Mouse (Mus musculus) bone marrow, adult 2 months (tissue): Measurements from ENCODE around the gene Oxct2b. TPM values are rescaled to one million over a fixed set of nuclear protein-coding genes. Genes with fewer than 3 reads are reported as not detected.
"Not testable (repeated sequence)": the region's sequence is repeated elsewhere in the genome, so short reads cannot be mapped to it uniquely, and the experiment has no call there.

Source experiments
- H3K27ac ChIP-seq: fragments of 200-500 bp; 2 replicates; pipeline ENCODE4 v1.5.1; 2012; ENCODE audit warnings: low read depth, mild to moderate bottlenecking, control low read depth, inconsistent platforms, low read length; ENCODE audit not compliant: control insufficient read depth, poor library complexity, insufficient read depth
- H3K4me1 ChIP-seq: fragments of 200-500 bp; 2 replicates; pipeline ENCODE4 v1.6.1; 2011; ENCODE audit warnings: low read length; ENCODE audit not compliant: control insufficient read depth, insufficient read depth
- H3K4me3 ChIP-seq: fragments of 200-500 bp; replicated peaks from 2 replicates; pipeline ENCODE3; 2011; ENCODE audit warnings: mild to moderate bottlenecking, low read depth, low read length, control low read depth; ENCODE audit not compliant: control insufficient read depth
- CTCF ChIP-seq: fragments of 200-500 bp; IDR thresholded peaks from 2 replicates; pipeline ENCODE4 v1.5.1; 2011; ENCODE audit warnings: low read length, control low read depth; ENCODE audit not compliant: control insufficient read depth, insufficient read depth
- POLR2A ChIP-seq: fragments of 200-500 bp; IDR thresholded peaks from 2 replicates; pipeline ENCODE4 v1.6.1; 2011; ENCODE audit warnings: low read depth, mild to moderate bottlenecking, control low read depth, low read length, borderline replicate concordance; ENCODE audit not compliant: control insufficient read depth
- WGBS: fragments of 180-500 bp; shearing (Covaris S2); methylation state at CpG from one replicate; pipeline ENCODE4 v1.1.7; 2018; 5-methylcytosine and 5-hydroxymethylcytosine counted together
- polyA plus RNA-seq: library from polyadenylated mRNA; stranded (reverse); fragments of >200 nt; gene quantifications from 2 replicates; pipeline ENCODE4 v1.2.4, GENCODE M21; 2011; ENCODE audit warnings: low replicate concordance; ENCODE audit not compliant: missing spikeins, insufficient read depth, insufficient read length

The Oxct2b gene
- polyA plus RNA-seq, 1 experiment: not detected

GRCm38 (mm10) chr4:123085290-123085689 lies 30.8 kb upstream of the Oxct2b start:
- no peak overlapping the region for H3K4me3 ChIP-seq
- H3K4me1 ChIP-seq: no peaks in the 10 kb centered on the region; the same call in 1 of the 2 replicates
- TF ChIP-seq CTCF: no peak
- TF ChIP-seq POLR2A: no peak
- 87% methylated on average over 2 of the region's 2 CpGs for WGBS
- H3K27ac ChIP-seq: no peak overlapping the region

GRCm38 (mm10) chr4:123086381-123086780 lies 29.7 kb upstream of the Oxct2b start:
- H3K4me3 ChIP-seq: no peak overlapping the region
- no peaks in the 10 kb centered on the region; the same call in 1 of the 2 replicates for H3K4me1 ChIP-seq
- WGBS: 81% methylated on average over 4 of the region's 4 CpGs
- H3K27ac ChIP-seq: no peak overlapping the region
- TF ChIP-seq POLR2A: no peak

GRCm38 (mm10) chr4:123092621-123093020 lies 23.4 kb upstream of the Oxct2b start:
- WGBS: 71% methylated on average over 5 of the region's 5 CpGs
- TF ChIP-seq CTCF: no peak
- no peak for TF ChIP-seq POLR2A
- Histone ChIP-seq H3K4me3 (no peak overlapping the region), H3K27ac (no peak overlapping the region), H3K4me1 (no peaks in the 10 kb centered on the region)

GRCm38 (mm10) chr4:123093064-123093776 lies 22.8 kb upstream of the Oxct2b start:
- no peak overlapping the region for H3K4me3 ChIP-seq
- no peak overlapping the region for H3K27ac ChIP-seq
- 60% methylated on average over 17 of the region's 17 CpGs for WGBS
- TF ChIP-seq CTCF: no peak
- no peak for TF ChIP-seq POLR2A
- H3K4me1 ChIP-seq: no peaks in the 10 kb centered on the region

- H3K4me3 ChIP-seq: no peak overlapping the region
- 69% methylated on average over 9 of the region's 9 CpGs for WGBS
- no peak overlapping the region for H3K27ac ChIP-seq
Measured at GRCm38 (mm10) chr4:123093869-123094268, 22.2 kb upstream of the Oxct2b start.

GRCm38 (mm10) chr4:123104651-123105450 lies 11.2 kb upstream of the Oxct2b start, which contains the start of gene Bmp8b:
Gene Bmp8b (plus strand): TSS chr4:123105165.
- Histone ChIP-seq H3K4me3 (no peak within 1 kb of the TSS), H3K27ac (no peak within 1 kb of the TSS; the same call in 1 of the 2 replicates), H3K4me1 (no peaks in the 10 kb centered on the region)
- no peak for TF ChIP-seq CTCF
- no peak for TF ChIP-seq POLR2A
- WGBS: 12% methylated on average over 75 of the region's 75 CpGs

More at GRCm38 (mm10) chr4:123093869-123094268, 22.2 kb upstream of the Oxct2b start:
- TF ChIP-seq CTCF (no peak), POLR2A (no peak)
- no peaks in the 10 kb centered on the region for H3K4me1 ChIP-seq

- H3K4me3 ChIP-seq: no peak overlapping the region
- no peak for TF ChIP-seq POLR2A
- no peak for TF ChIP-seq CTCF
- 38% methylated on average over 24 of the region's 24 CpGs for WGBS
Measured at GRCm38 (mm10) chr4:123105451-123105790, 10.6 kb upstream of the Oxct2b start.

GRCm38 (mm10) chr4:123105929-123106328 lies 10.1 kb upstream of the Oxct2b start:
- 79% methylated on average over 7 of the region's 7 CpGs for WGBS
- H3K27ac ChIP-seq, H3K4me1 ChIP-seq, H3K4me3 ChIP-seq: not testable (repeated sequence)

More at GRCm38 (mm10) chr4:123105451-123105790, 10.6 kb upstream of the Oxct2b start:
- Histone ChIP-seq H3K27ac (no peak overlapping the region; the same call in 1 of the 2 replicates), H3K4me1 (no peaks in the 10 kb centered on the region)
